Mouse (Mus musculus): ENCODE data around the gene Vrk1. TPM values are rescaled to one million over a fixed set of nuclear protein-coding genes. Genes with fewer than 3 reads are reported as not detected.

Vrk1 gene
- polyA plus RNA-seq, 1 experiment from 2014 or later, result 115 TPM

DNA sequence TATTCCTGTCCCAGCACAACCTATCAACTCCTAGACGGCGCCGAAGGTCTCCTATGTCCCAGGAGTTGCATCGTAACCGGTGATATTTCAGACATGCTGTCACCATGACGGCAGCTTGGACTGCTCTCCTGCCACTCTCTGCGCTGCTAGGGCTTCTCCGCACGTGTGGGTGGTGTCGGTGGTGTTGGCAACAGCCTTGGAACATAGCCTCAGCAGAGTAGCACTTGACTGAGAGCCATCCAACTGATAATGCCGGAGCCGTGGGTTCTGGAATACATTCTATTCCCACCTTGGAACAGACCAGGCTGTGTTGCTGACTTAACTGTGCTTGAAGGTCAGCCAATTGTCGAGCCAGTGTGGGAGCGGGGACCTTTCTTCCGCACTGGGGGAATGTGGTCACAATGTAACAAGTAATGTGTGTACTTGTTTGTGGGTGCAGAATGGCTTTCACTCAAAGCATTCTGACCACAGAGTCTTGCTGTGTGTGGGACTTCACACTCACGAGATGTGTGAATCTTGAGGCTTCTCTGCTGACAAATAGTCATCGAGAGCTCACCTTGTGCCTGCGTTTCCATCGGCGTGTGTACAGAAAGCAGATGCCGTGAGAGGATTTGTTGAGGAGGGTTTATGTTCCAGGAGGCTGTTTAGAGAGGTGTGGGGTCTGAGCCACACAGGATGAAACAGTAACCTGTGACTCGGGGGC is 1.5 kb upstream of the Vrk1 start:
- Histone ChIP-seq H3K36me3 (replicated peaks; ENCODE audit: control insufficient read depth, insufficient read depth, low read depth, low read length) (no peaks in the 10 kb centered on the region), H3K27me3 (ENCODE audit: control insufficient read depth, insufficient read depth, low read length) (no peaks in the 10 kb centered on the region), H3K9me3 (replicated peaks; ENCODE audit: control insufficient read depth, low read length) (no peaks in the 10 kb centered on the region), H3K4me2 (ENCODE audit: low read depth, low read length) (no peak overlapping the region), H3K9ac (replicated peaks; ENCODE audit: low read length) (no peak overlapping the region), H3K27ac (replicated peaks; ENCODE audit: low read depth, low read length) (no peak overlapping the region), H3K4me1 (ENCODE audit: control insufficient read depth, insufficient read depth, low read length) (no peaks in the 10 kb centered on the region), H3K4me3 (ENCODE audit: low read depth, low read length) (no peak overlapping the region)
- DNase-seq (ENCODE audit: low spot score) (no peak), ATAC-seq (replicated peaks; ENCODE audit: insufficient number of reproducible peaks, low FRiP score, low TSS enrichment, low read depth) (no peak)
- WGBS, result 87% methylated on average over 22 of the region's 22 CpGs

DNA sequence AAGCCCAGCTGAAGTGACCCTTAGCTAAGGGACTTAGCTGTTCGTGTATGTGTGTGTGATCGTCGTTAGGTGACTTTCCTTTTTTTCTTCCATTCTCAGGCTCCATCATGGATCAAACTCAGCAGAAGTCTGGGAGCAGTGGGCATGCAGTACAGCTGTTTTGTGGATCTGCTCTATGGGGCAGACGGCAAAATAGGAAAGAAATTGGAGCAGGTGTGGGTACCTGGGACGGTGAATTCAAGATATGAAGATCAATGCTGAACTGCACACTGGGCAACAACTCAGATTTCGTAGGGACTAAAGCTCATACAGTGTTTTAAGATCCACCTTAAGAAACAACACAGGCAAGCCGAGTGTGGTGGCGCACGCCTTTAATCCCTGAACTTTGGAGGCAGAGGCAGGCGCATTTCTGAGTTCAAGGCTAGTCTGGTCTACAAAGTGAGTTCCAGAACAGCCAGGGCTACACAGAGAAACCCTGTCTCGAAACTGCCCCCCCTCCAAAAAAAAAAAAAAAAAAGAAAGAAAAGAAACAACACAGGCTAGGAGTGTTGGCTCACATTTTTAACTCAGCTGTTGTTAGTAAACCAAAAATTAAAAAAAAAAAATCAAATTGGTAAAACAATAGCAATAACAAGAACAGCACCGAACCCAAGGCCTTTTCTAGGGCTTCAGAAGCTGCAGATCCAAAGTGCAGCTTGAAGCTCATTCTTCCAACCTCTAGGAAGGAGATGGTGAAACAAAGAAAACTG is 732 bp upstream of the Vrk1 start:
- Histone ChIP-seq H3K4me1 (ENCODE audit: control insufficient read depth, insufficient read depth, low read length) (no peaks in the 10 kb centered on the region), H3K9ac (replicated peaks; ENCODE audit: low read length) (peak overlapping the region; percentile 46)
- WGBS, result 84% methylated on average over 12 of the region's 12 CpGs

DNA sequence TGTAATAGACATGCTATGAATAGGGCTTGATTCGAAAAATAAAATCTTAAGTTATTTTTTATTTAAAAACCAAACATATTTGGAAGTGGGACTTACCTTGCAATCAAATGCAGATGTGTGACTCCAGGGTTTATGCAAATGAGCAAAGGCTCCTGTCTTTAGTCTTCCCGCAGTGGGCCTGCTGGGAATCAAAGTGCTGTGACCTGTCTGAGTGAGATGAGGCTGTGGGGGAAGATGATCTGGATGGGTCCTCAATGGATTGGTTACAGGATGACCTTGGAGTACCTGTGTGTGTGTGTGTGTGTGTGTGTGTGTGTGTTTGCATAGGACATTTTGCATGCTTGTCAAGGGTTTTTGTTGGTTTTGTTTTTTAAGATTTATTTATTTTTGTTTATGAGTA is 2.1 kb downstream of the Vrk1 start:
- Histone ChIP-seq H3K9me3 (replicated peaks; ENCODE audit: control insufficient read depth, low read length) (no peaks in the 10 kb centered on the region), H3K27ac (replicated peaks; ENCODE audit: low read depth, low read length) (no peak overlapping the region), H3K4me3 (ENCODE audit: low read depth, low read length) (no peak overlapping the region), H3K4me1 (ENCODE audit: control insufficient read depth, insufficient read depth, low read length) (no peaks in the 10 kb centered on the region), H3K4me2 (ENCODE audit: low read depth, low read length) (no peak overlapping the region), H3K9ac (replicated peaks; ENCODE audit: low read length) (no peak overlapping the region), H3K27me3 (ENCODE audit: control insufficient read depth, insufficient read depth, low read length) (no peaks in the 10 kb centered on the region), H3K36me3 (replicated peaks; ENCODE audit: control insufficient read depth, insufficient read depth, low read depth, low read length) (no peaks in the 10 kb centered on the region)
- DNase-seq (ENCODE audit: low spot score) (no peak), ATAC-seq (replicated peaks; ENCODE audit: insufficient number of reproducible peaks, low FRiP score, low TSS enrichment, low read depth) (no peak)
- 61% methylated on average over 2 of the region's 2 CpGs for WGBS

More for the DNA sequence above, 732 bp upstream of the Vrk1 start:
- Histone ChIP-seq H3K9me3 (replicated peaks; ENCODE audit: control insufficient read depth, low read length) (no peaks in the 10 kb centered on the region), H3K4me3 (ENCODE audit: low read depth, low read length) (peak overlapping the region; percentile 58; the same call in 1 of the 2 replicates), H3K27me3 (ENCODE audit: control insufficient read depth, insufficient read depth, low read length) (no peaks in the 10 kb centered on the region), H3K4me2 (ENCODE audit: low read depth, low read length) (peak overlapping the region; percentile 21; the same call in 1 of the 2 replicates), H3K27ac (replicated peaks; ENCODE audit: low read depth, low read length) (no peak overlapping the region), H3K36me3 (replicated peaks; ENCODE audit: control insufficient read depth, insufficient read depth, low read depth, low read length) (no peaks in the 10 kb centered on the region)
- ATAC-seq (replicated peaks; ENCODE audit: insufficient number of reproducible peaks, low FRiP score, low TSS enrichment, low read depth) (no peak), DNase-seq (ENCODE audit: low spot score) (no peak)

DNA sequence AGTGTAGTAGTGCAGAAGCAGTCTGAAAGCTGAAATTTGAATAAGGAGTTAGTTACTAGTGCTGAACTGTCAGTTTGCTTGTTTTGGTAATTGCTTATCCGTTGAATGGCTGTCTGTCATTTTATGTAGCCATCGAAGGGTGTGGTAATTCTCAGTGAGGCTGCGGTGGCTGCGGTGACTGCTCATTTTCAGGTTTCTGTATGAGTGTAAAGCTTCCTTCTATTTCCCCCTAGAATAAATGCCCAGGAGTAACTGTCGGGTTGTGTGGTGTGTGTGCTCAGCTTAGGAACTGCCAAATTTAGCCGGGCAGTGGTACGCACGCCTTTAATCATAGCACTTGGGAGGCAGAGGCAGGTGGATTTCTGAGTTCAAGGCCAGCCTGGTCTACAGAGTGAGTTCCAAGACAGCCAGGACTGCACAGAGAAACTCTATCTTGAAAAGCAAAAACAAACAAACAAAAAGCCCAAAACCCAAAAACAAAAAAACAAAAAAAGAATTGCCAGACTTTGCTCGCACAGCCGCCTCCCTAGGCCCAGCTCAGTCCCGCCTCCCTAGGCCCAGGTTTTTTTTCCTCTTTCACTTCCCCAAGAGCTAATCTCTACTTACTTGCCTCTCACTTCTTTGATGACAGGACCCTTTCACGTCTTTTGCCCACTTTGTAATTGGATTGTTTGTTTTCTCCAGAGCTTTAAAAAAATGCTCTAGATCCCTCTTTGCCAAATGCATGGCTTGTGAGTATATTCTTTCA is 6.4 kb downstream of the Vrk1 start:
- no peaks in the 10 kb centered on the region for H3K27me3 ChIP-seq (ENCODE audit: control insufficient read depth, insufficient read depth, low read length)
- no peak overlapping the region for H3K4me3 ChIP-seq (ENCODE audit: low read depth, low read length)
- H3K9me3 ChIP-seq (replicated peaks; ENCODE audit: control insufficient read depth, low read length), result no peaks in the 10 kb centered on the region
- 89% methylated on average over 12 of the region's 12 CpGs for WGBS
- no peak overlapping the region for H3K4me2 ChIP-seq (ENCODE audit: low read depth, low read length)
- no peak overlapping the region for H3K27ac ChIP-seq (replicated peaks; ENCODE audit: low read depth, low read length)
- no peak overlapping the region for H3K9ac ChIP-seq (replicated peaks; ENCODE audit: low read length)
- H3K36me3 ChIP-seq (replicated peaks; ENCODE audit: control insufficient read depth, insufficient read depth, low read depth, low read length), result no peaks in the 10 kb centered on the region
- H3K4me1 ChIP-seq (ENCODE audit: control insufficient read depth, insufficient read depth, low read length), result no peaks in the 10 kb centered on the region
- DNase-seq (ENCODE audit: low spot score) (no peak), ATAC-seq (replicated peaks; ENCODE audit: insufficient number of reproducible peaks, low FRiP score, low TSS enrichment, low read depth) (no peak)

DNA sequence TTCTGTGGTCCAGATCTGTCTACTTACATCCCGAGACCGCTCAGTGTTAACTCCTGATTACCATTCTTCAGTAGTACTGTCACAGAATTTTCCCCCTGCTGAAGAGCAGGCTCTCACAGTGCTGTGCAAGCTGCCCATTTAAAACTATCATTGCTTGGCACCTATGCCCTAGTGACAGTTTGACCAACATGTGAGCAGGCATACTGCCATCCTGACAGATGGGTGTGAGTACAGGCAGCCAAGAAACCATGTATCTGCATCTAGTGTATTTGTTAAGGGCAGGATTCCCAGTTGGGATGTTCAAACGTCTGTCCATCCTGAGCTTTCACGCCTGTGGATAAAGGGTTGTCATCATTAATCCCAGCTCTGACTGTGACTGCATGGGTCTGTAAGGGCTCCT is 10.0 kb downstream of the Vrk1 start:
- Histone ChIP-seq H3K27ac (replicated peaks; ENCODE audit: low read depth, low read length) (no peak overlapping the region), H3K9me3 (replicated peaks; ENCODE audit: control insufficient read depth, low read length) (no peaks in the 10 kb centered on the region), H3K9ac (replicated peaks; ENCODE audit: low read length) (no peak overlapping the region), H3K4me3 (ENCODE audit: low read depth, low read length) (no peak overlapping the region), H3K27me3 (ENCODE audit: control insufficient read depth, insufficient read depth, low read length) (no peaks in the 10 kb centered on the region), H3K36me3 (replicated peaks; ENCODE audit: control insufficient read depth, insufficient read depth, low read depth, low read length) (no peaks in the 10 kb centered on the region), H3K4me2 (ENCODE audit: low read depth, low read length) (no peak overlapping the region), H3K4me1 (ENCODE audit: control insufficient read depth, insufficient read depth, low read length) (no peaks in the 10 kb centered on the region)
- DNase-seq (ENCODE audit: low spot score), result no peak
- 88% methylated on average over 4 of the region's 4 CpGs for WGBS
- no peak for ATAC-seq (replicated peaks; ENCODE audit: insufficient number of reproducible peaks, low FRiP score, low TSS enrichment, low read depth)

DNA sequence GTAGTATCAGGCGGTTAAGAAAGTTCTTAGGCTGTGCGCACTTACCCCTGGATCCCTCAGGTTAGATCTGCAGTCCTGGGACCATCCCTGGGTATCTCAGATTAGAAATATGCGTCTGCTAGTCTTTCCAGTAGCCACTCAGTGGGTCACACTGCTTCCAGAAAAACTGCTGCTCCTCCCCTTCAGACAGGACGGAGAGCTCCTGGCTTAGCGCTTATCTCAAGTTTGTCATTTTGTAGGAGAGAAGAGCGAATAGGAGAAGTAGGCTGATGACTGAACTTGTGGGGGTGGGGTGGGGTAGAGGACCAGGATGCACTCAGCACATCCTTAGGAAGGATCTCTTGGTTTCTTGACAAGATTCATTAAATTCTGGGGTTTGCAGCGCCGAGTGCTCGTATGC is 13.6 kb downstream of the Vrk1 start:
- Histone ChIP-seq H3K36me3 (replicated peaks; ENCODE audit: control insufficient read depth, insufficient read depth, low read depth, low read length) (no peaks in the 10 kb centered on the region), H3K4me2 (ENCODE audit: low read depth, low read length) (no peak overlapping the region), H3K4me3 (ENCODE audit: low read depth, low read length) (no peak overlapping the region), H3K27ac (replicated peaks; ENCODE audit: low read depth, low read length) (no peak overlapping the region), H3K27me3 (ENCODE audit: control insufficient read depth, insufficient read depth, low read length) (no peaks in the 10 kb centered on the region), H3K4me1 (ENCODE audit: control insufficient read depth, insufficient read depth, low read length) (no peaks in the 10 kb centered on the region), H3K9ac (replicated peaks; ENCODE audit: low read length) (no peak overlapping the region), H3K9me3 (replicated peaks; ENCODE audit: control insufficient read depth, low read length) (no peaks in the 10 kb centered on the region)
- WGBS, result 94% methylated on average over 9 of the region's 9 CpGs
- DNase-seq (ENCODE audit: low spot score) (no peak), ATAC-seq (replicated peaks; ENCODE audit: insufficient number of reproducible peaks, low FRiP score, low TSS enrichment, low read depth) (no peak)

DNA sequence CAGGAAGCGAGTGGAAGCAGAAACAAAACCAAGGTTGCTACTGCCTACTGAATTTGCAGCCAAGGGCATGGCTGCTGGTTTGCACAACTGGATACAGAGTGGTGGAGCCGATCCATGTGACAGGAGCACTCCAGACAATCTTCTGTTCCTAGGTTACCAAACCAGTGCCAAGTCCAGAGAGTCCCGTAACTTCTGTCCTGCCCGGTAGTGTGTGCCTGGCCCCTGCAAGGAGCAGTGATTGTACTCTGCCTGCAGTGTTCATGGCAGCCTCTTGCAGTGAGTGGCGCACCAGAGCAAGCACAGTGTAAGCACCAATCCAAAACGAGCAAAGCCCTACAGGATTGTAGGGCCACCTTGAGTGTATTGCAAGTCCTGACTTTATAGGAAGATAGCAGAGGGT is 15.4 kb downstream of the Vrk1 start:
- Histone ChIP-seq H3K27ac (replicated peaks; ENCODE audit: low read depth, low read length) (no peak overlapping the region), H3K4me1 (ENCODE audit: control insufficient read depth, insufficient read depth, low read length) (no peaks in the 10 kb centered on the region), H3K9me3 (replicated peaks; ENCODE audit: control insufficient read depth, low read length) (no peaks in the 10 kb centered on the region), H3K4me2 (ENCODE audit: low read depth, low read length) (no peak overlapping the region), H3K9ac (replicated peaks; ENCODE audit: low read length) (no peak overlapping the region), H3K4me3 (ENCODE audit: low read depth, low read length) (no peak overlapping the region), H3K36me3 (replicated peaks; ENCODE audit: control insufficient read depth, insufficient read depth, low read depth, low read length) (no peaks in the 10 kb centered on the region), H3K27me3 (ENCODE audit: control insufficient read depth, insufficient read depth, low read length) (no peaks in the 10 kb centered on the region)
- DNase-seq (ENCODE audit: low spot score) (no peak), ATAC-seq (replicated peaks; ENCODE audit: insufficient number of reproducible peaks, low FRiP score, low TSS enrichment, low read depth) (no peak)
- WGBS, result 84% methylated on average over 6 of the region's 6 CpGs

All from embryonic facial prominence, embryonic 11.5 days (tissue).